ENCODE assay signal across 26 mouse cellular contexts in the genomic region with DNA sequence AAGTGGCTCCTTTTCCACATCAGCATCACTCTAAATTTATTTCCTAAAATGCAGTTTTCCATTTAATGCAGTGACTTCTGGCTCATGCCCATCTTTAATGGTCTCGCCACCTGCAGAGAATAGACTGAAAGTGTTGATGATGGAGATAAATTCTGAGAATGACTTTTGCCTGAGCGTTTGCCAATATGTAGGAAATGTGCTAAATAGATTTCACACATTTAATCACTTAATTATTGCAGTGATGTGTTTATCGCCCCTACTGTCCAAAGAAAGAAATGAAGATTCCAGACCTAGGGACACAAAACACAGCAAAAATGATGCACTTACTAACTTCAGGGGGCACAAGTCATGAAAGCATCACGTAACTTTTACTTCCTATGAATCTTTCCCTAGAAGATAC. TPM values are rescaled to one million over a fixed set of nuclear protein-coding genes. Genes with fewer than 3 reads are reported as not detected.
A peak's percentile ranks its signal among the peaks of the same experiment; 100 is the strongest.
DNase-seq lines count a peak whose midpoint lies in the region; ATAC-seq and TF ChIP-seq lines count a peak whose summit lies in the region.
"Had no signal": no experiment of that assay in that cellular context is flagged by ENCODE, and none has a peak within 500 bp of the region (broad histone marks: within the 10 kb centered on the region; RNA-seq: fewer than 3 reads in every experiment).

No protein-coding gene starts in this region.

- H3K9me3 ChIP-seq in forebrain, embryonic 14.5 days (replicated peaks; ENCODE audit: control insufficient read depth, low read length), result no peaks in the 10 kb centered on the region
- H3K9me3 ChIP-seq in forebrain, embryonic 11.5 days (ENCODE audit: control insufficient read depth, low read length), result no peaks in the 10 kb centered on the region
- H3K9me3 ChIP-seq: embryonic facial prominence, embryonic 12.5 days; forebrain, embryonic 12.5 days; forebrain, embryonic 15.5 days; G1E had no signal

- WGBS in forebrain, embryonic 14.5 days, result 81% methylated on average over 4 of the region's 4 CpGs
- 88% methylated on average over 4 of the region's 4 CpGs for WGBS in forebrain, embryonic 11.5 days

- H3K36me3 ChIP-seq in forebrain, embryonic 14.5 days (ENCODE audit: control insufficient read depth, insufficient read depth, low read length), result no peaks in the 10 kb centered on the region
- H3K36me3 ChIP-seq in forebrain, embryonic 11.5 days (ENCODE audit: control insufficient read depth, insufficient read depth, low read length), result no peaks in the 10 kb centered on the region
- H3K36me3 ChIP-seq: embryonic facial prominence, embryonic 10.5 days; embryonic facial prominence, embryonic 12.5 days; forebrain, embryonic 12.5 days; forebrain, embryonic 15.5 days; G1E had no signal

- TF ChIP-seq POLR2A in brain, embryonic 14.5 days (IDR thresholded peaks at IDR 0.05; ENCODE audit: borderline replicate concordance, extremely low read depth, insufficient read depth, insufficient read length, poor library complexity, severe bottlenecking), result no peak

- DNase-seq in forebrain, embryonic 14.5 days (ENCODE audit: low spot score), result peak; percentile 48
- no peak for DNase-seq in forebrain, embryonic 11.5 days (ENCODE audit: low spot score)
- DNase-seq in layer of hippocampus, adult 2 months (ENCODE audit: low spot score in 2 of 2), result no peak
- no peak for DNase-seq in layer of hippocampus, adult 9-10 months (ENCODE audit: low spot score)
- peak; percentile 63 for DNase-seq in brain, embryonic 14.5 days (ENCODE audit: low read depth)
- no peak for DNase-seq in embryo, embryonic 10 days (ENCODE audit: low spot score)
- DNase-seq: adrenal gland, adult 8-10 months; adrenal gland, postnatal 14 days; adrenal gland, postnatal 36 days; B cell, adult 2 months; cerebellum, adult 11 months; cerebellum, adult 18-20 months; cerebellum, adult 8-10 months; cerebellum, adult 9-11 months; cerebellum, postnatal 14 days; cerebellum, postnatal 36 days; forebrain, postnatal 0 days had no signal

- no peak overlapping the region for H3K4me2 ChIP-seq in forebrain, embryonic 14.5 days (ENCODE audit: low read length)
- H3K4me2 ChIP-seq in forebrain, embryonic 11.5 days (ENCODE audit: low read depth, low read length, severe bottlenecking), result no peak overlapping the region
- H3K4me2 ChIP-seq: embryonic facial prominence, embryonic 12.5 days; forebrain, embryonic 12.5 days; forebrain, embryonic 15.5 days had no signal

- TF ChIP-seq CTCF in layer of hippocampus, adult 2 months (conservative IDR thresholded peaks at IDR 0.05), result peak; percentile 50
- TF ChIP-seq CTCF in brain, embryonic 14.5 days (IDR thresholded peaks at IDR 0.05; ENCODE audit: borderline replicate concordance, extremely low read depth, insufficient read depth, insufficient read length), result no peak

- H3K4me1 ChIP-seq in forebrain, embryonic 14.5 days (ENCODE audit: control insufficient read depth, insufficient read depth, low read length), result no peaks in the 10 kb centered on the region
- 0 out of 2 replicates have a peak, but pooled peaks cover 3% of the 10 kb centered on the region for H3K4me1 ChIP-seq in forebrain, embryonic 11.5 days (replicated peaks; ENCODE audit: control insufficient read depth, insufficient read depth, low read length)
- H3K4me1 ChIP-seq: embryonic facial prominence, embryonic 12.5 days; forebrain, embryonic 15.5 days had no signal

- no peak overlapping the region for H3K27ac ChIP-seq in forebrain, embryonic 14.5 days (ENCODE audit: low read depth, low read length)
- no peak overlapping the region for H3K27ac ChIP-seq in forebrain, embryonic 11.5 days (ENCODE audit: low read depth, low read length)
- H3K27ac ChIP-seq in layer of hippocampus, adult 2 months, result peak overlapping the region; percentile 84
- H3K27ac ChIP-seq: embryonic facial prominence, embryonic 10.5 days; embryonic facial prominence, embryonic 12.5 days; forebrain, embryonic 12.5 days; forebrain, embryonic 15.5 days had no signal

- no peak overlapping the region for H3K4me3 ChIP-seq in forebrain, embryonic 14.5 days (ENCODE audit: low read depth, low read length)
- H3K4me3 ChIP-seq in forebrain, embryonic 11.5 days (ENCODE audit: low read depth, low read length), result no peak overlapping the region
- H3K4me3 ChIP-seq in layer of hippocampus, adult 2 months, result no peak overlapping the region
- H3K4me3 ChIP-seq: embryonic facial prominence, embryonic 10.5 days; embryonic facial prominence, embryonic 12.5 days; forebrain, embryonic 12.5 days; forebrain, embryonic 15.5 days had no signal

- no peaks in the 10 kb centered on the region for H3K27me3 ChIP-seq in forebrain, embryonic 14.5 days (replicated peaks; ENCODE audit: control insufficient read depth, insufficient read depth, low read length)
- H3K27me3 ChIP-seq in forebrain, embryonic 11.5 days (ENCODE audit: control insufficient read depth, insufficient read depth, low read length), result no peaks in the 10 kb centered on the region
- H3K27me3 ChIP-seq: CH12.LX; embryonic facial prominence, embryonic 12.5 days; forebrain, embryonic 12.5 days; forebrain, embryonic 15.5 days had no signal

- ATAC-seq in forebrain, embryonic 14.5 days, result no peak
- ATAC-seq in forebrain, embryonic 11.5 days (replicated peaks; ENCODE audit: low FRiP score), result no peak
- ATAC-seq: activated CD4-positive, CD25-positive, alpha-beta regulatory T cell, adult 4 months; CD4-positive, CD25-positive, alpha-beta regulatory T cell, adult 4 months; forebrain, embryonic 15.5 days; forebrain, postnatal 0 days had no signal

- no peak overlapping the region for H3K9ac ChIP-seq in forebrain, embryonic 14.5 days (ENCODE audit: low read length)
- H3K9ac ChIP-seq in forebrain, embryonic 11.5 days (ENCODE audit: low read length), result no peak overlapping the region
- H3K9ac ChIP-seq: embryonic facial prominence, embryonic 12.5 days; forebrain, embryonic 12.5 days; forebrain, embryonic 15.5 days; forebrain, postnatal 0 days had no signal

RNA-seq across cellular contexts. Expression of a gene that starts 54.8 kb away (rescaled TPM):
- polyA plus RNA-seq in forebrain, embryonic 14.5 days (2014; fragmentation: Nextera tagmentation; extraction: Ambion mirVana), result 8.8 and 13.3 TPM in 2 replicates
- polyA plus RNA-seq in forebrain, embryonic 11.5 days (2014; fragmentation: Nextera tagmentation; extraction: Ambion mirVana), result 0.69 and 1.2 TPM in 2 replicates
- total RNA-seq in layer of hippocampus, adult 2 months (2021), result 100 to 1,000 TPM; 196 to 209 TPM
- polyA plus RNA-seq in brain, embryonic 14.5 days (2012; rRNA removed), result 9.0 and 11.4 TPM in 2 replicates
- total RNA-seq: common myeloid progenitor, adult 5-6 weeks had no signal
- polyA plus RNA-seq: activated CD4-positive, CD25-positive, alpha-beta regulatory T cell, adult 4 months; G1E had no signal

Comparison
In these comparisons a context has a peak if more than half of its experiments do, and no peak if none do; other contexts are left out.
1. DNase-seq: peak in forebrain, embryonic 14.5 days (single experiment) and brain, embryonic 14.5 days (single experiment); none in forebrain, embryonic 11.5 days (single experiment), layer of hippocampus, adult 2 months (0 of 2), layer of hippocampus, adult 9-10 months (single experiment) and embryo, embryonic 10 days (single experiment).